Mouse (Mus musculus): ENCODE measurements at regions not wholly inside any gene's neighbourhood (a gene's known extent, or its start where the extent isn't known, plus 50 kb on each side); places are given as distances from the start of the nearest gene placed in this dataset.

- no peak for TF ChIP-seq CTCF (IDR thresholded peaks at IDR 0.05; ENCODE audit: insufficient read depth, low read length)
- TF ChIP-seq POLR2A (IDR thresholded peaks at IDR 0.05; ENCODE audit: borderline replicate concordance, extremely low read depth, low read depth, low read length): no peak
Measured at GRCm38 (mm10) chr4:89445214-89446155, 134.6 kb upstream of the Cdkn2b start.
